Mouse (Mus musculus): ENCODE results near the gene Magea10.

The Magea10 gene

DNA sequence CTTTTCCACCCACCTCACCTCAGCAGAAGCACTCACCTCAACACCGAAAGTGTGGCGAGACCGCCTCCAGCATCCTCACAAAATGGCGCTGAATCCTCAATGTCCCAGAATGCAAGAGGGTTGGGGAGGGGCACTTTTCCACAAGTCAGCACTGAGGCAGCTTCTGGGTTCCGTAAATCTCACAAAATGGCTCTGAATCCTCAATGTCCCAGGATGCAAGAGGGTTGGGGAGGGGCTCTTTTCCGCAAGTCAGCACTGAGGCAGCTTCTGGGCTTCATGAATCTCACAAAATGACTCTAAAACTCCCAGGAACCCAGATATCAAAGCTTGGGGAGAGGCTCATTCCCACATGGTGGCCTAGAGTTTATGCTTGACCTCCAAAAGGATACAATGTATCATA, at the start of gene Magea10:
Magea10 (minus strand) TSS at position 101 of the 400 bp plus-strand sequence.
- no peak for DNase-seq (ENCODE audit: low spot score)

DNA sequence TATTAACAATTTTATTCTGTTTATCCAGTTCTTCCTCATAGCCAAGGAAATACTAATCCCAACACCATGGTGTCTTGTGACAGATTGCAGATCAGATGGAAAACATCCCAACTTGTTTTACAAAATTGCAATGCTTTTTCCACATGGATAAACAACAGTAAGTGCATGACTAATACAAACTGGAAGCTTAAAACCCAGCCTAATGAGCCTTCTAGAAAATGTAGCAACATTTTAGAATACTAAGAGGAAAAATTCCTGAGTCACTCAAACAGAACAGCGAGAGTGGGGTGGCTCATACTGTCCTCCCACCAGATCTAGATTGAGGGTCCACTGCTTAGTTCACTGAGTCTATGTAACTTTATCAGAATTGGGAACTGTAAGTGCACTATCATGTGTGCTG, 4.7 kb downstream of the Magea10 start:
- no peak for DNase-seq (ENCODE audit: low spot score)

Data from ovary, adult 18-20 months (tissue).